Mouse (Mus musculus) hindbrain, postnatal 0 days (tissue): ENCODE data around the gene Sort1. TPM values are rescaled to one million over a fixed set of nuclear protein-coding genes. Genes with fewer than 3 reads are reported as not detected.

Source experiments
- ATAC-seq: fragments of 200-750 bp; cut with Nextera tagmentation; 2 replicates; pipeline ENCODE4 v1.8.0; 2017; ENCODE audit warnings: mild to moderate bottlenecking, moderate TSS enrichment, moderate library complexity
- DNase-seq: peaks from one replicate; pipeline ENCODE4 v3.0.0-alpha.2; 2015; ENCODE audit warnings: low spot score
- H3K27ac ChIP-seq: fragments of 300-500 bp; sonication (generic); 2 replicates; pipeline ENCODE4 v1.5.1; 2014; ENCODE audit warnings: mild to moderate bottlenecking
- H3K27me3 ChIP-seq: fragments of 300-500 bp; sonication (generic); 2 replicates; pipeline ENCODE4 v1.6.1; 2014; ENCODE audit warnings: low read length, mixed read lengths; ENCODE audit not compliant: insufficient read depth
- H3K36me3 ChIP-seq: fragments of 300-500 bp; sonication (generic); 2 replicates; pipeline ENCODE4 v1.6.1; 2014; ENCODE audit warnings: low read length, mixed read lengths; ENCODE audit not compliant: insufficient read depth
- H3K4me1 ChIP-seq: fragments of 300-500 bp; sonication (generic); 2 replicates; pipeline ENCODE4 v1.6.1; 2014; ENCODE audit warnings: antibody characterized with exemption, low read length, mixed read lengths; ENCODE audit not compliant: insufficient read depth
- H3K4me2 ChIP-seq: fragments of 300-500 bp; sonication (generic); 2 replicates; pipeline ENCODE4 v1.6.1; 2014; ENCODE audit warnings: low read depth, mild to moderate bottlenecking, low read length, moderate library complexity, mixed read lengths
- H3K4me3 ChIP-seq: fragments of 300-500 bp; sonication (generic); 2 replicates; pipeline ENCODE4 v1.5.1; 2014; ENCODE audit warnings: low read length
- H3K9ac ChIP-seq: fragments of 300-500 bp; sonication (generic); replicated peaks from 2 replicates; pipeline ENCODE4 v1.6.1; 2014; ENCODE audit warnings: mild to moderate bottlenecking, low read length, moderate library complexity, mixed read lengths
- H3K9me3 ChIP-seq: fragments of 300-500 bp; sonication (generic); 2 replicates; pipeline ENCODE4 v1.6.1; 2016; ENCODE audit warnings: low read length, mixed read lengths
- CTCF ChIP-seq: IDR thresholded peaks from 2 replicates; pipeline ENCODE4 v1.5.1; 2016; ENCODE audit warnings: antibody characterized with exemption, control low read depth, low read depth
- WGBS: fragments of 180-500 bp; shearing (Covaris S2); extraction: QIAGEN DNeasy Blood & Tissue Kit; methylation state at CpG from one replicate; pipeline ENCODE4 v1.1.7; 2014; 5-methylcytosine and 5-hydroxymethylcytosine counted together
- polyA plus RNA-seq: library from polyadenylated mRNA; unstranded; fragments of >200 nt; fragmentation: Nextera tagmentation; extraction: Ambion mirVana; gene quantifications from 2 replicates; pipeline ENCODE4 v1.2.1, GENCODE M21; 2015
- total RNA-seq: library from RNA; depleted of rRNA; stranded (reverse); fragments of >200 nt; gene quantifications from 2 replicates; pipeline ENCODE4 v1.2.3, GENCODE M21; 2014

Gene Sort1
- total and polyA plus RNA-seq, 2 experiments from 2014 or later = 13.3 to 65.0 TPM

DNA sequence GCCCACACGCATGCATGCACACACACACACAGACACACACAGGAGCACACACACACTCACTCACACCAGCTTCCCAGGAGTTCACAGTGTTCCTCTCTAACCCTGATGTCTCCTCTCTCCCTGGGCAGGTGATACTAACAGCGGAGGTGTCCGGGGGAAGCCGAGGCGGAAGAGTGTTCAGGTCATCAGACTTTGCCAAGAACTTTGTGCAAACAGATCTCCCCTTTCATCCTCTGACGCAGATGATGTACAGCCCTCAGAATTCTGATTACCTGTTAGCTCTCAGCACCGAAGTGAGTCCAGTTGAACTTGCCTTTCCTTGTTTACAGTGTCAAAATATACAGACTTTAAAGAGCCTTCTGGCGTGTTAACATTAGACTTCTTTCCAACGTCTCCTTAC, 41.6 kb downstream of the Sort1 start:
- peaks cover 6% of the 10 kb centered on the region; the same call in 1 of the 2 replicates for H3K36me3 ChIP-seq
- no peak overlapping the region for H3K4me2 ChIP-seq
- 93% methylated on average over 9 of the region's 9 CpGs for WGBS
- ATAC-seq (no peak), DNase-seq (no peak)
- TF ChIP-seq CTCF = no peak
- no peaks in the 10 kb centered on the region for H3K4me1 ChIP-seq
- H3K4me3 ChIP-seq = no peak overlapping the region
- no peak overlapping the region for H3K27ac ChIP-seq
- no peaks in the 10 kb centered on the region for H3K9me3 ChIP-seq
- no peak overlapping the region for H3K9ac ChIP-seq
- no peaks in the 10 kb centered on the region for H3K27me3 ChIP-seq

GRCm38 (mm10) chr3:108327275-108327674, 43.4 kb downstream of the Sort1 start:
- no peak overlapping the region for H3K4me3 ChIP-seq
- 78% methylated on average over 8 of the region's 8 CpGs for WGBS
- no peaks in the 10 kb centered on the region for H3K4me1 ChIP-seq
- no peak overlapping the region for H3K27ac ChIP-seq
- TF ChIP-seq CTCF = no peak
- DNase-seq (no peak), ATAC-seq (no peak)
- H3K9me3 ChIP-seq = no peaks in the 10 kb centered on the region
- no peak overlapping the region for H3K9ac ChIP-seq
- H3K4me2 ChIP-seq = no peak overlapping the region
- H3K27me3 ChIP-seq = no peaks in the 10 kb centered on the region
- H3K36me3 ChIP-seq = peaks cover 14% of the 10 kb centered on the region

GRCm38 (mm10) chr3:108327916-108328315, 44.0 kb downstream of the Sort1 start:
- TF ChIP-seq CTCF = no peak

DNA sequence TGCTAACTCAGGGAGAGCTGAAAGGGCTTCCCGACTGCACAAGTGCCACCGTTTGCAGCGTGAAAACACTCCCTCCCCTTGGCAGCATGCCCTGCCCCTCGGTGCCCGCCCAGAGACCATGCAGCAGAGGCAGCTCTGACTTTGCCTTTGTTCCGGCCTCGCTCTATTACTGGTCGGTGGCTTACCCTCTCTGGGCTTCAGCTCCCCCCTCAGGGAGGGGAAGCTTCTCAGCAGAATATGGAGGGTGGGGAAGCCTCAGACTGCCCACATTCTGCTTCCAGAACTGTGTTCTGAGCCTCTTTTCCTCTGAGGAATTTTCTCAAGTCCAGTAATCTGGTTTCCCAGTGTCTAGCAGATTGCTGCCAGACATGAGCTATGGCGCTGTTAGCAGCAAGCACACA, 44.6 kb downstream of the Sort1 start:
- Histone ChIP-seq H3K27ac (peak overlapping the region; percentile 46), H3K4me2 (no peak overlapping the region), H3K27me3 (no peaks in the 10 kb centered on the region), H3K4me1 (no peaks in the 10 kb centered on the region), H3K9ac (no peak overlapping the region), H3K4me3 (no peak overlapping the region), H3K36me3 (peaks cover 19% of the 10 kb centered on the region), H3K9me3 (no peaks in the 10 kb centered on the region)
- WGBS = 25% methylated on average over 9 of the region's 9 CpGs
- TF ChIP-seq CTCF = peak; percentile 24; the same call in 1 of the 2 replicates
- ATAC-seq (peak; percentile 89), DNase-seq (peak; percentile 77)

More at GRCm38 (mm10) chr3:108327916-108328315, 44.0 kb downstream of the Sort1 start:
- H3K4me3 ChIP-seq = no peak overlapping the region
- peaks cover 19% of the 10 kb centered on the region for H3K36me3 ChIP-seq
- H3K27ac ChIP-seq = peak overlapping the region; percentile 46
- H3K9me3 ChIP-seq = no peaks in the 10 kb centered on the region
- H3K9ac ChIP-seq = no peak overlapping the region
- H3K27me3 ChIP-seq = no peaks in the 10 kb centered on the region
- DNase-seq (peak; percentile 46), ATAC-seq (peak; percentile 63)
- no peak overlapping the region for H3K4me2 ChIP-seq
- no peaks in the 10 kb centered on the region for H3K4me1 ChIP-seq
- 43% methylated on average over 3 of the region's 3 CpGs for WGBS

DNA sequence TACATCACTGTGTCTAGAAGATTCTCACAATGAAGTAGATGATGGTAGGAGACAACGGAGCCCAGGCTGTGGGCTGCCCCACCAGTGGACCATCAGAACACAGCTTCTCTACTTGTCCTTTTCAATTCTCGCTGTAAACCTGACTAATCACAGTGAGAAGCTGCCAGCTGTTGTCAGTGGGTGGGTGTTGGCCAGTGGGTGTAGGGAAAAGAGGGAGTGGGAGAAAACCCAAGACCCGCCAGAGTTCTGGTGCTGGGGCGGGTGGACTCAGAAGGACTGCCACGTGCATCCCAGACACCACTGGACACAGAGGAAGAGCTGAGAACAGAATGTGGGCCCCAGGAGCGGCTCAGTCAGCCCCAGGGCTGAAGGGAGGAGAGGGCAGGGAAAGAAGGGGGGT, 46.9 kb downstream of the Sort1 start:
- DNase-seq = no peak
- no peak for ATAC-seq
- WGBS = 93% methylated on average over 6 of the region's 6 CpGs
- H3K36me3 ChIP-seq = peaks cover 30% of the 10 kb centered on the region
- no peak overlapping the region for H3K4me3 ChIP-seq
- TF ChIP-seq CTCF = no peak
- H3K9ac ChIP-seq = no peak overlapping the region
- no peaks in the 10 kb centered on the region for H3K27me3 ChIP-seq
- no peak overlapping the region for H3K27ac ChIP-seq
- no peaks in the 10 kb centered on the region for H3K4me1 ChIP-seq
- H3K9me3 ChIP-seq = no peaks in the 10 kb centered on the region
- H3K4me2 ChIP-seq = no peak overlapping the region

- ATAC-seq = no peak
- H3K4me3 ChIP-seq = no peak overlapping the region
- 95% methylated on average over 5 of the region's 5 CpGs for WGBS
- no peak for DNase-seq
- H3K36me3 ChIP-seq = peaks cover 55% of the 10 kb centered on the region
- H3K9me3 ChIP-seq = no peaks in the 10 kb centered on the region
- no peak overlapping the region for H3K9ac ChIP-seq
- no peak overlapping the region for H3K27ac ChIP-seq
- H3K27me3 ChIP-seq = no peaks in the 10 kb centered on the region
- no peak overlapping the region for H3K4me2 ChIP-seq
- TF ChIP-seq CTCF = no peak
- no peaks in the 10 kb centered on the region for H3K4me1 ChIP-seq
These were observed 53.0 kb downstream of the Sort1 start for GRCm38 (mm10) chr3:108336878-108337277.

DNA sequence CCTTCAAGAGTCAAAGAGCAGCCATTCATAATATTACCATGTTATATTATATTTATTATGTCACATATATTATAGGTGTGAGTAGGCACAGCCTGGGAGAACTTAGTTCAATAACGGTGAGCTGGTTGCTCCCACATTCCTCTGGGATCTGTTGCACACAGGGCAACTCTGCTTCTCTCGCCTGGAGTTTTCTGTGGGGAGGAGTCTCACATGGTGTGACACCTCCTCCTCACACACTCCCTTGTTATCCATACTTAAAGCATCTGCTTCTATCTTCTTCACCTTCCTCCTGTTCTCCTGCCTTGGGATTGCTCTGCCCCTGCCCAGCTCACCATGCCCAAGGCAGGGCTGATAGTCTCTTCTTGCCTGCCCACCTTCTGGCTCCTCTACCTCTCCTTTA, 57.2 kb downstream of the Sort1 start:
- 82% methylated on average over 2 of the region's 2 CpGs for WGBS
- no peak overlapping the region for H3K27ac ChIP-seq
- H3K36me3 ChIP-seq = peaks cover 58% of the 10 kb centered on the region
- H3K9me3 ChIP-seq = no peaks in the 10 kb centered on the region
- no peak overlapping the region for H3K4me3 ChIP-seq
- H3K4me1 ChIP-seq = no peaks in the 10 kb centered on the region
- H3K4me2 ChIP-seq = no peak overlapping the region
- DNase-seq (no peak), ATAC-seq (no peak)
- TF ChIP-seq CTCF = no peak
- H3K9ac ChIP-seq = no peak overlapping the region
- no peaks in the 10 kb centered on the region for H3K27me3 ChIP-seq
